In genomic region chrX:50591477-50591876, GRCm38 (mm10) we compare ENCODE assay signal across 8 mouse cellular contexts.
A peak's percentile ranks its signal among the peaks of the same experiment; 100 is the strongest.
DNase-seq lines count a peak whose midpoint lies in the region; ATAC-seq and TF ChIP-seq lines count a peak whose summit lies in the region.

No protein-coding gene starts in this region.

- no peaks in the 10 kb centered on the region for H3K27me3 ChIP-seq in embryonic facial prominence, embryonic 15.5 days
- H3K27me3 ChIP-seq in midbrain, postnatal 0 days (ENCODE audit: insufficient read depth, low read length): no peaks in the 10 kb centered on the region

- no peak overlapping the region for H3K27ac ChIP-seq in embryonic facial prominence, embryonic 15.5 days (replicated peaks)
- no peak overlapping the region for H3K27ac ChIP-seq in midbrain, postnatal 0 days (ENCODE audit: low read depth, low read length)

- peaks cover 8% of the 10 kb centered on the region; the same call in 1 of the 2 replicates for H3K36me3 ChIP-seq in embryonic facial prominence, embryonic 15.5 days
- H3K36me3 ChIP-seq in midbrain, postnatal 0 days (ENCODE audit: insufficient read depth, low read length): 0 out of 2 replicates have a peak, but pooled peaks cover 2% of the 10 kb centered on the region

- H3K4me2 ChIP-seq in embryonic facial prominence, embryonic 15.5 days (replicated peaks): peak overlapping the region; percentile 19; the same call in 1 of the 2 replicates
- no peak overlapping the region for H3K4me2 ChIP-seq in midbrain, postnatal 0 days (ENCODE audit: low read depth, low read length, poor library complexity, severe bottlenecking)

- H3K9ac ChIP-seq in embryonic facial prominence, embryonic 15.5 days: no peak overlapping the region
- H3K9ac ChIP-seq in midbrain, postnatal 0 days (replicated peaks; ENCODE audit: low read length, poor library complexity, severe bottlenecking): no peak overlapping the region

- TF ChIP-seq CTCF in midbrain, postnatal 0 days (IDR thresholded peaks at IDR 0.05): peak; percentile 67

- no peaks in the 10 kb centered on the region for H3K4me1 ChIP-seq in embryonic facial prominence, embryonic 15.5 days
- no peaks in the 10 kb centered on the region for H3K4me1 ChIP-seq in midbrain, postnatal 0 days (ENCODE audit: insufficient read depth, low read length)

- no peak for ATAC-seq in embryonic facial prominence, embryonic 15.5 days (ENCODE audit: insufficient number of reproducible peaks, low FRiP score, low TSS enrichment, low read depth)
- no peak for ATAC-seq in midbrain, postnatal 0 days (ENCODE audit: low FRiP score)
- no peak for ATAC-seq in granulocyte monocyte progenitor cell, adult 5-6 weeks (replicated peaks; ENCODE audit: poor library complexity, severe bottlenecking)

- peak; percentile 81 for DNase-seq in cerebellum, adult 9-10 months
- no peak for DNase-seq in cerebellum, adult 9-11 months
- DNase-seq in layer of hippocampus, postnatal 25 days (ENCODE audit: extremely low spot score in 1 of 2, low spot score in 1 of 2): peak; percentile 47 to 57
- no peak for DNase-seq in layer of hippocampus, adult 18-20 months (ENCODE audit: low spot score in 2 of 2)
- peak; percentile 69 for DNase-seq in midbrain, postnatal 0 days (ENCODE audit: low spot score)
- no peak for DNase-seq in left cerebral cortex, postnatal 10 days (ENCODE audit: extremely low spot score in 1 of 2, low spot score in 2 of 2)

- H3K9me3 ChIP-seq in embryonic facial prominence, embryonic 15.5 days (replicated peaks): no peaks in the 10 kb centered on the region
- no peaks in the 10 kb centered on the region for H3K9me3 ChIP-seq in midbrain, postnatal 0 days (ENCODE audit: low read length)

- intact Hi-C loops in left cerebral cortex, postnatal 10 days (cut with DNase I): no loop called here

- 74% methylated on average over 4 of the region's 4 CpGs for WGBS in embryonic facial prominence, embryonic 15.5 days
- WGBS in midbrain, postnatal 0 days: 83% methylated on average over 4 of the region's 4 CpGs

- no peak overlapping the region for H3K4me3 ChIP-seq in embryonic facial prominence, embryonic 15.5 days (replicated peaks)
- no peak overlapping the region for H3K4me3 ChIP-seq in midbrain, postnatal 0 days (ENCODE audit: low read depth, low read length)

Comparison
In these comparisons a context has a peak if more than half of its experiments do, and no peak if none do; other contexts are left out.
1. DNase-seq: peak in cerebellum, adult 9-10 months (single experiment), layer of hippocampus, postnatal 25 days (2 of 2) and midbrain, postnatal 0 days (single experiment); none in cerebellum, adult 9-11 months (single experiment), layer of hippocampus, adult 18-20 months (0 of 2) and left cerebral cortex, postnatal 10 days (0 of 2).